Mouse (Mus musculus) activated CD4-positive, CD25-positive, alpha-beta regulatory T cell (primary cell): ENCODE measurements around the gene Ccr3. TPM values are rescaled to one million over a fixed set of nuclear protein-coding genes. Genes with fewer than 3 reads are reported as not detected.

Experiments
- polyA plus RNA-seq, 2 experiments: library from polyadenylated mRNA; unstranded; fragments of 100-300 nt; shearing (Covaris generic); gene quantifications; one replicate each; pipeline ENCODE4 v1.2.1; 2017

Ccr3 gene
- polyA plus RNA-seq, result 10 to 100 TPM in 1 of 2 experiments, under 1 TPM in 1; 0.58 to 20.2 TPM

DNA sequence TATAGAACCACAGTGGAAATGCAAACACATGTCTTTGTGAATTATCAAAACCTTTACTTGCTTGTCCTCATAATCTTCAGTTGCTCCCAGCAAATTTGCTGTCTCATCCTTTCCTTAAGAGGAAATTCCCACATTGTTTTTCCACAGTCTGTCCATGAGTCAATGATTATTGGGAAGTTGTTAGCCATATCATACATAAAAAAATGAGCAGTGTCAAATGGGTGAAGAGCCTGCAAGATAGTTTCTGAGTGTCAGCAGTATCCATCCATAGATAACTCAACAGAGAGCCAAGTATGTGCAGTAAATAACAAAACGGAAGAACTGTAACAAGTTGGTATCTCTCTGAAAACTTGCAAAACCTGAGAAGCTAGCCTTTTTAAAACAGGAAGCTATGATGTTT is at the start of gene Ccr3:
TSS of gene Ccr3 (plus strand) at position 301 of the 400 bp plus-strand sequence.

DNA sequence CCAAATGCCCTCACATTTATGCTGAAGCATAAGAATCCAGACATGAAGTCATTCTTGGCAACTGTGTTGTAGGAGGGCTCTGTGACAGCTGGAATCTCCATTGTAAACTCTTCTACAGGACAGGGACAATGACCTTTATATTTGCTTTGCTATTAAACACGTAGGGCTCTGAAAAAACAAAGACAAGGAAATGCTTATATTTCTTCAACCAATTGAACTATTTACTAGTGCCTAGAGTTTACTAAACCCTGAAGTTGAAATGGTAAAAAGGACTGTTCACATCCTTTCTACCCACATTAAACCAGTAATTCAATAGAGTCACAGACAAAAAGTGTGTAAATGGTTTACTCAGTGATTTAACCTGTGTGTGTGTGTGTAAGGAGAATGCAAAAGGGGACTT is 43.5 kb upstream of the Ccr3 start, which contains the start of gene Ccr1l1:
TSS of gene Ccr1l1 (minus strand) at position 101 of the 400 bp plus-strand sequence.

Other genes starting within 250 kb of the Ccr3 start
- gene Cxcr6, start 215.5 kb upstream of the Ccr3 start, polyA plus RNA-seq, result 100 to 1,000 TPM in 1 of 2 experiments, 10 to 100 TPM in 1; 36.5 to 171 TPM
- 10 to 100 TPM; 30.0 to 33.9 TPM for gene Fyco1, start 170.1 kb upstream of the Ccr3 start, polyA plus RNA-seq
- under 1 TPM; 0.67 to 0.80 TPM for gene Xcr1, start 159.9 kb upstream of the Ccr3 start, polyA plus RNA-seq
- gene Ccr1, start 53.3 kb upstream of the Ccr3 start, polyA plus RNA-seq, result 1 to 10 TPM; 1.5 to 4.0 TPM
- not detected for gene Ccr1l1, start 43.6 kb upstream of the Ccr3 start, polyA plus RNA-seq
- gene Ccr2, start 80.0 kb downstream of the Ccr3 start, polyA plus RNA-seq, result 100 to 1,000 TPM in 1 of 2 experiments, 10 to 100 TPM in 1; 47.1 to 251 TPM
- gene Ccr5, start 99.6 kb downstream of the Ccr3 start, polyA plus RNA-seq, result 10 to 100 TPM; 24.8 to 58.5 TPM